Mouse (Mus musculus) stomach, embryonic 16.5 days (tissue): ENCODE measurements around the gene Hyal1. TPM values are rescaled to one million over a fixed set of nuclear protein-coding genes. Genes with fewer than 3 reads are reported as not detected.

Source experiments
- ATAC-seq: fragments of 200-750 bp; cut with Nextera tagmentation; 2 replicates; pipeline ENCODE4 v1.8.0; 2017; ENCODE audit warnings: moderate number of reproducible peaks, moderate TSS enrichment; ENCODE audit not compliant: insufficient read depth, low FRiP score
- H3K27ac ChIP-seq: fragments of 300-500 bp; sonication (generic); 2 replicates; pipeline ENCODE4 v1.5.1; 2014; ENCODE audit warnings: low read length
- H3K27me3 ChIP-seq: fragments of 300-500 bp; sonication (generic); 2 replicates; pipeline ENCODE4 v1.6.1; 2014; ENCODE audit warnings: low read length, control low read depth, mixed read lengths; ENCODE audit not compliant: control insufficient read depth, insufficient read depth
- H3K36me3 ChIP-seq: fragments of 300-500 bp; sonication (generic); 2 replicates; pipeline ENCODE4 v1.6.1; 2014; ENCODE audit warnings: low read length; ENCODE audit not compliant: control insufficient read depth, insufficient read depth
- H3K4me1 ChIP-seq: fragments of 300-500 bp; sonication (generic); 2 replicates; pipeline ENCODE4 v1.6.1; 2014; ENCODE audit warnings: low read length, control low read depth, mixed read lengths; ENCODE audit not compliant: control insufficient read depth, insufficient read depth
- H3K4me2 ChIP-seq: fragments of 300-500 bp; sonication (generic); 2 replicates; pipeline ENCODE4 v1.6.1; 2014; ENCODE audit warnings: low read depth, low read length, mixed read lengths
- H3K4me3 ChIP-seq: fragments of 300-500 bp; sonication (generic); replicated peaks from 2 replicates; pipeline ENCODE4 v1.5.1; 2014; ENCODE audit warnings: mild to moderate bottlenecking, low read length
- H3K9ac ChIP-seq: fragments of 300-500 bp; sonication (generic); 2 replicates; pipeline ENCODE4 v1.6.1; 2014; ENCODE audit warnings: low read length
- H3K9me3 ChIP-seq: fragments of 300-500 bp; sonication (generic); replicated peaks from 2 replicates; pipeline ENCODE4 v1.6.1; 2016; ENCODE audit warnings: low read length, control low read depth; ENCODE audit not compliant: control insufficient read depth
- WGBS: fragments of 180-500 bp; shearing (Covaris S2); extraction: QIAGEN DNeasy Blood & Tissue Kit; methylation state at CpG from one replicate; pipeline ENCODE4 v1.1.7; 2014; 5-methylcytosine and 5-hydroxymethylcytosine counted together
- polyA plus RNA-seq: library from polyadenylated mRNA; unstranded; fragments of >200 nt; fragmentation: Nextera tagmentation; extraction: Ambion mirVana; gene quantifications from 2 replicates; pipeline ENCODE4 v1.2.1, GENCODE M21; 2015

Gene Hyal1
- polyA plus RNA-seq, 1 experiment from 2014 or later: 14.9 TPM

DNA sequence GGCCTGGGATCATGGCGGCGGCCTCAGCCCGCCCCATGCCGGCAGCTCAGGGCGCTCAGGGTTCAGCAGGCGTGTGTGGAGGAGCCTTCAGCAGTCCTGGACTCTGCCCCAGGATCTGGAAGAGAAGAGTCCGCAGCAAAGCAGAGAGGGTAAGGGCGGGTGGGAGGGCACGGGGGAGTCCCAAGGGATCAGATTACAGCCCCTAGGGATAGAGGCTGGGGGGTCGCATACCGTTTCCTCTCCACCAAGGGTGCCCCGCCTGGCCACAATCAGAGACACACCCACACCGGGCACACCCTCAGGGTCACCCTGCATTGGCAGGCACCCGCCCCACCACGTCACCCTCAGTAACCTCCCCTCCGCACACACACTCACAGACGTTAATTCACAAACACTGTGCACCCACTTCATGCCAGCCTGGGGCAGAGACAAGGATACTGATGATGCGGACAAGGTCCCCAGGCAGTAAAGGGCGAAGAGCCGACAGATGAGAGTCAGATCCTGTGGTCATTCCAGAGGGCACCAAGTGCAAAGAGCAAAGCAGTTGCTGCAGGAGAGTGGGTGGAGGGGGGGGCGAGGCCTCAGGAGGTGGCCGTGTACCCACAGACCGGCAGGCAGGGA, 28.4 kb downstream of the Hyal1 start:
- peak overlapping the region; percentile 69 for H3K9ac ChIP-seq
- peak overlapping the region; percentile 81 for H3K27ac ChIP-seq
- no peaks in the 10 kb centered on the region for H3K27me3 ChIP-seq
- 34% methylated on average over 23 of the region's 23 CpGs for WGBS
- peak overlapping the region; percentile 40 for H3K4me3 ChIP-seq
- no peaks in the 10 kb centered on the region for H3K36me3 ChIP-seq
- peaks cover 39% of the 10 kb centered on the region for H3K4me1 ChIP-seq
- H3K9me3 ChIP-seq: no peaks in the 10 kb centered on the region
- peak overlapping the region; percentile 51 for H3K4me2 ChIP-seq
- peak; percentile 66 for ATAC-seq

DNA sequence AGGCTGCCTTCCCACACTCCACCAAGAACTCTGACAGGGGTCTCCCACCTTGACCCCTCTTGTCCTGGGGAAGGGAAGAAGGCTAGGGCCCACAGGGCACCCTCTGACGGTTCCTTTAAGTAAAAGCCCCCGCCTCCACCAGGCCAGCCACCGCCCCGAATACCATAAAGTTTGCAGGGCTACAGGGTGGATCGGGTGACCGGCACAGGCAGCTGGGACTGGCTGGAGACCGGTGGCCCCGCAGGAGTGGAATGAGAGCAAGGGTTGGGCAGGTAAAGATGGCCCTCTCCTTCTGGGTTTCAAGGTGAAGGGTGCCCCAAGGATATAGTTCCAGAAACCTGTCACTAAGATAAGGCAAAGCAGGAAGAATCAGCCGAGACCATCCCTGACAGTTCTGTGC, 29.9 kb downstream of the Hyal1 start:
- Histone ChIP-seq H3K9ac (peak overlapping the region; percentile 62), H3K4me1 (peaks cover 42% of the 10 kb centered on the region), H3K9me3 (no peaks in the 10 kb centered on the region), H3K27me3 (no peaks in the 10 kb centered on the region), H3K27ac (peak overlapping the region; percentile 81), H3K4me2 (peak overlapping the region; percentile 39), H3K36me3 (no peaks in the 10 kb centered on the region), H3K4me3 (peak overlapping the region; percentile 24)
- no peak; the same call in 1 of the 2 replicates for ATAC-seq
- 24% methylated on average over 9 of the region's 9 CpGs for WGBS

DNA sequence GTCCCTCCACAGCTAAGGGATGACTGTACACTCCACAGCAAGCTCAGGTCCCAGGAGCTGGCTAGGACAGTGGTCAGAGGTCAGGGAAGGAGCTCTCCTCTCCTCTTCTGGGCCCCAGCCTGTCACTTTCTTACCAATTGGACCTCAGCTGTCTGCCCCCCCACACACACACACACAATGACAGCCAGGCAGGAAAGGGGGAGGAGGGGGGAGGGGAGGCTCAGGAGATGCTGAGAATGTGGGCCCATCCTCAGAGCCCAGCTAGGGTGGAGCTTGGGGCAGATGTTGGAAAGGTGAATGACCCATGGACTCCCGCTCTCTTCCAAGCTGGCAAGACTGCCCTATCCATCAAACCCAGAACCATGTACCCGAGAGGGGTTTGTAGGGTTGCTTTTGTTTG, 30.3 kb downstream of the Hyal1 start:
- Histone ChIP-seq H3K36me3 (no peaks in the 10 kb centered on the region), H3K27ac (peak overlapping the region; percentile 67; the same call in 1 of the 2 replicates), H3K27me3 (no peaks in the 10 kb centered on the region), H3K9me3 (no peaks in the 10 kb centered on the region), H3K4me3 (peak overlapping the region; percentile 24), H3K4me1 (peaks cover 46% of the 10 kb centered on the region), H3K4me2 (peak overlapping the region; percentile 39), H3K9ac (peak overlapping the region; percentile 62)
- WGBS: 68% methylated on average over 2 of the region's 2 CpGs
- no peak for ATAC-seq

DNA sequence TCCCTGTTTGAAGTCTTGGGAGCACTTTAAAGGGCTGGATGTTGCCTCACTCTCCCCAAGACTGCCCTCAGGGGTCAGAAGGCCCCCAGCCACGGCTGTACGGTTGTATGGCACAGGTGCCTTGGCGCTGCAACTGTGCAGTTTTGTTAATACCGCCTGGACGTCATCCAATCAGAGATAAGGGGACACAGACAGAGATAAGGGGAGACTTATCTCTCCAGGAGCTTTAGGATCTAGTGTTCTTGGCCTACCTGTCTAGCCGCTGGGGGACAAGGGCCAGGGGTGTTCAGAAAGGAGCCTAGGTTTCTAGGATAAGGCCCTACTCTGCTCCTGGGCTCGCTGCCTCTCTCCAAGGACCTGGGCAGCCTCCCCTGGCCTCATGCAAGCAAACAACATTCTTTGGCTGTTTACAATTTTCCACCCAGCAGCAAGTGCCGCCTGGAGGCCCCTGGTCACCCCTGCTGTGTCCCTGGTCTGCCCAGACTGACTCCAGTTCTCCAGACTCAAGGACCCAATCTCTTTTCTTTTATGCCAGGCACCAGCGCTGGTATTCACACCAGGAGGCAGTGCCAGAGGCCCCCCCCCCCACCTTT, 31.0 kb downstream of the Hyal1 start:
- Histone ChIP-seq H3K9ac (0 out of 2 replicates have a peak overlapping the region, but pooled peaks have one; percentile 32), H3K27me3 (no peaks in the 10 kb centered on the region), H3K4me3 (no peak overlapping the region), H3K27ac (peak overlapping the region; percentile 67; the same call in 1 of the 2 replicates), H3K4me1 (peaks cover 48% of the 10 kb centered on the region), H3K36me3 (no peaks in the 10 kb centered on the region), H3K4me2 (peak overlapping the region; percentile 39; the same call in 1 of the 2 replicates), H3K9me3 (no peaks in the 10 kb centered on the region)
- 44% methylated on average over 9 of the region's 9 CpGs for WGBS
- no peak for ATAC-seq

DNA sequence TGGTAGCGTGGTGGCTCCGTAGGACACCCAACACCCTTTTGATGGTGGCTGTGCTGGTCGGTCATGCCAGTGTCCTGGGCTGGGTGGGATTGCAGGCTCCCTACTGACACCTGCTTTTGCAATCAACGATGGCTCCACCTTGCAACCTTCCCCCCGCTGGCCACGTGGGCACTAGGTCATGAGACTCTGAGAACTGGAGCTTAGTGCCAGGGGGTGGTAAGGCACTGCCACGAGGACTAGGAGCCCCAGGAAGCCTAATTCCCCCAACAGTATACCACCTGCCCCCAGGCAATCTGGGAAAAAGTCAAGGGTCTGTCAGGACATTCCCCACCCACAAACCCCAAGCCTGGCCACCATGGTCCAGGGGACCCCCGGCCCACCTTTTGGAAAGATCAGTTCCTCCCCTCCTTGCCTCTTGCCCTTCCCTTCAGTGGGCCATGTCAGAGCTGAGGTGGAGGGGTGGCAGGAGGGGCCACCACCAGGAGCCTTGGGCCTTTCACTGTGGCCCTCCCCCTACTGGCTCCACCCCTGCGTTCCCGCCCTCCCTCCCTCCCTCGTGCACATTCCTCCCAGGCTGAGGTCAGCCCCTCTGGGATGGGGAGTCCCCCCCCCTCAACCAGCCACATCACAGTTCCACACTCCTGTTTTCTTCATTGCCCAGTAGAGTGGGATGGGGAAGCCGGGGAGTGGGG, 32.2 kb downstream of the Hyal1 start, which contains the start of gene Sema3b:
Gene Sema3b (minus strand): TSS at position 489 of the 692 bp plus-strand sequence.
- H3K27ac ChIP-seq: peak within 1 kb of the TSS; percentile 67; the same call in 1 of the 2 replicates
- WGBS: 34% methylated on average over 12 of the region's 12 CpGs
- H3K36me3 ChIP-seq: no peaks in the 10 kb centered on the region
- H3K9me3 ChIP-seq: no peaks in the 10 kb centered on the region
- no peak within 1 kb of the TSS for H3K4me3 ChIP-seq
- no peaks in the 10 kb centered on the region for H3K27me3 ChIP-seq
- H3K9ac ChIP-seq: peak within 1 kb of the TSS; percentile 38; the same call in 1 of the 2 replicates
- 0 out of 2 replicates have a peak within 1 kb of the TSS, but pooled peaks have one; percentile 2 for H3K4me2 ChIP-seq
- peaks cover 51% of the 10 kb centered on the region for H3K4me1 ChIP-seq
- no peak; the same call in 1 of the 2 replicates for ATAC-seq

DNA sequence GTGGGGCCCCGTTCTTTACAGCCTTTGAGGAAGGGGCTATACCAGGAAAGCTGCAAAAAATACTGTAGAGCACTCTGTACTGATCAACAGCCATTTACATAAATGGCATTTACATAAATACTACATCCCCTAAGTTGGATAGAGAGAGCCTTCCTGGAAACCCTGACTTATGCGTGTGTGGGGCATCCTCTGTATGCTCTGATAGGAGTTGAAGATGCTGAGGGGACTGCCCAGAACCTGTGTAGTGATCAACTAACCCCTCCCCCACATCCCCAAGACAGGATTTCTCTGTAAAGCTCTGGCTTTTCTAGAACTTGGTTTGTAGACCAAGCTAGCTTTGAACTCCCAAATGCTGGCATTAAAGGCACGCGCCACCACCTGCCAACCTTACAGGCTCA, 32.7 kb downstream of the Hyal1 start:
- no peaks in the 10 kb centered on the region for H3K9me3 ChIP-seq
- 0 out of 2 replicates have a peak overlapping the region, but pooled peaks have one; percentile 2 for H3K4me2 ChIP-seq
- H3K9ac ChIP-seq: peak overlapping the region; percentile 38; the same call in 1 of the 2 replicates
- no peaks in the 10 kb centered on the region for H3K27me3 ChIP-seq
- 68% methylated on average over 4 of the region's 4 CpGs for WGBS
- no peak overlapping the region for H3K4me3 ChIP-seq
- peaks cover under 1% of the 10 kb centered on the region; the same call in 1 of the 2 replicates for H3K36me3 ChIP-seq
- H3K27ac ChIP-seq: no peak overlapping the region; the same call in 1 of the 2 replicates
- no peak for ATAC-seq
- H3K4me1 ChIP-seq: peaks cover 50% of the 10 kb centered on the region

DNA sequence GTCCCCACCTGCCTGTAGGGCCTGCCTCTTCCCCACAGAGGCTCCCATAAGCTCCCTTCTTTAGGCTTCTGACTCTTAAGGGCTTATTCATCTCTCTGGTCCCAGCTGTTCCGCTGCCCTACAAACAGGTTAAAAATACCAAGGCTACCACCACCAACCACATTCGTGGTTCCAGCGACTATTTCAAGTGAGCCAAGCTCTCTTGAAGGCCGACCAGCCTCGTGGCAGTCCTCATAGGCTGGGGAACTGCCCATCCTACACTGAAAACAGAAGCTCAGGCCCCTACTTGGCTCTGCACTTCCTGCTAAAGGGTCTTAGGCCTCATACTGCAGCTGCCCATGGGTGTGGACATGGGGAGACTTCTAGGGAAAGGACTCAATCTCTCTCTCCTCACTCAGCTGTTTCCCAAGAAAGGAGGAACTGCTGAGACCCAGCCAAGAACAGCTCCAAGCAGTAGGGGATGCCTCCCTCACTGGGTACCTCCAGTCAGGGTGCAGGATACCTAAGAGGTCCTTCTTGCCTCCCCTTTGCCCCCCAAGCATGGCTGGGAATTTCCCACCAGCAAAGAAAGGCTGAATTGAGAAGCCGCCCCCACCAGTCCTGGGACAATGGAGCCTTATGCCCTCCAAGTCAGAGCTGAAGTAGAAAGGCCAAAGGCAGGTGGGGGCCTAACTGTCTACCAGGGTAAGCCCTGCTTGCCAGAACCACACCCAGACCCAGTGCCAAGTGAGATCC, 34.9 kb downstream of the Hyal1 start:
- Histone ChIP-seq H3K36me3 (peaks cover 19% of the 10 kb centered on the region), H3K9me3 (no peaks in the 10 kb centered on the region), H3K4me1 (peaks cover 41% of the 10 kb centered on the region), H3K4me3 (no peak overlapping the region; the same call in 1 of the 2 replicates), H3K27me3 (no peaks in the 10 kb centered on the region), H3K27ac (peak overlapping the region; percentile 94), H3K9ac (peak overlapping the region; percentile 85), H3K4me2 (peak overlapping the region; percentile 91)
- 68% methylated on average over 6 of the region's 6 CpGs for WGBS
- ATAC-seq: no peak

DNA sequence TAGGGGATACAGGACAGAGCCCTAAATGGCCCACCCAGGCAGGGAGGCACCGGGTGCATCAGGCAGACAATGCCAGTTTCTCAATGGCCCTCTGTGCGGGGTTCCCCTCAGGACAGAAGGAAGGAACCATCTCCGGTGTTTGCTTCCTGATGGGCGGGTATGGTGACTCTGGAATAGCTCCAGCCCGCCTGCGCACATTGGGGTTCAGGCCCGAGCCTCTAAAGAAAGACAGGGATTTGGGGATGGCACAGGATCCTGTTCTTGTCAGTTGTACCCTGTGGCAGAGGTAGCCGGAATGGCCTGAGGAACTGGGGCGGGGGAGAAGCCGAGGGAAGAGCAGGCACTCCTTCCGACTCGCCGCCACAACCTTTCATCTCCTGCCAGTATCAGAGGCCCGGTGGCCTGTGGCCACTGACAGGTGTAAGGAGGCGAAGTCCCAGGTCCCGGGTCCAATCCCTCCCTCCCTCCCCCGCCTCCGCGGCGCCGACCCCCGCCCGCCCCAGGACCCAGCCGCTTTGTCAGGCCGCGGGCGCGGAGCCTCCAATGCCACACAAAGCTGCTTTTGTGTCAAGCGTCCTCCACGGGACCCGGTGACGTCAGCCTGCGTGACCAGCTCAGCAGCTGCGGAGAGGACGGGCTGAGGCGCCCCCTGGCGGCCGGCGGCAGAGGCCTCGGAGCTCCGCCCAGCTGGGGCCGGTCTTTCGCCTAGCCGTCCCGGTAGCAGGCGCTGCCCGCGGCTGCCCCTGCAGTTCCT, 35.6 kb downstream of the Hyal1 start:
- peak overlapping the region; percentile 94 for H3K27ac ChIP-seq
- H3K27me3 ChIP-seq: no peaks in the 10 kb centered on the region
- H3K4me3 ChIP-seq: peak overlapping the region; percentile 46
- no peaks in the 10 kb centered on the region for H3K9me3 ChIP-seq
- H3K9ac ChIP-seq: peak overlapping the region; percentile 85
- peak overlapping the region; percentile 91 for H3K4me2 ChIP-seq
- H3K4me1 ChIP-seq: peaks cover 35% of the 10 kb centered on the region
- peaks cover 24% of the 10 kb centered on the region for H3K36me3 ChIP-seq
- peak; percentile 94 for ATAC-seq
- 4% methylated on average over 48 of the region's 48 CpGs for WGBS
